Mouse (Mus musculus): ENCODE results near the gene Zic5. TPM values are rescaled to one million over a fixed set of nuclear protein-coding genes. Genes with fewer than 3 reads are reported as not detected.

Gene Zic5
- polyA plus RNA-seq (2012; ENCODE audit: low replicate concordance): 0.06 TPM in 1 of 2 replicates, not detected in the other

GRCm38 (mm10) chr14:122464763-122465741, at the start of gene Zic5:
Gene Zic5, minus strand, starts transcription at chr14:122465677.

GRCm38 (mm10) chr14:122490441-122491328, 25.2 kb upstream of the Zic5 start, which contains the start of gene Gm10837:
Gene Gm10837, plus strand, starts transcription at chr14:122490586.

GRCm38 (mm10) chr14:122474891-122475556, 9.5 kb upstream of the Zic5 start, which contains the start of gene Zic2:
Gene Zic2, plus strand, starts transcription at chr14:122475435.

GRCm38 (mm10) chr14:122450496-122451382, 14.7 kb downstream of the Zic5 start, which contains the start of gene Gm5089:
Gene Gm5089, minus strand, starts transcription at chr14:122451115.

Other genes with a start within 250 kb of the Zic5 start
- gene Gm5089, start 14.6 kb downstream of the Zic5 start, polyA plus RNA-seq (2012; ENCODE audit: low replicate concordance): not detected in 2 replicates
- gene Zic2, start 9.8 kb upstream of the Zic5 start, polyA plus RNA-seq (2012; ENCODE audit: low replicate concordance): 0.11 TPM in 1 of 2 replicates, not detected in the other
- gene Gm10837, start 24.9 kb upstream of the Zic5 start, polyA plus RNA-seq (2012; ENCODE audit: low replicate concordance): 0.11 TPM in 1 of 2 replicates, not detected in the other
- gene Pcca, start 68.6 kb upstream of the Zic5 start, polyA plus RNA-seq (2012; ENCODE audit: low replicate concordance): 4.7 and 10.1 TPM in 2 replicates